Mouse (Mus musculus) spleen, postnatal 4 days (tissue): ENCODE results near the gene Pcsk7.

Experiments used
- DNase-seq, 2 experiments: peaks; one replicate each; pipeline ENCODE4 v3.0.0; 2022; ENCODE audit warnings: low spot score in 2 of 2

Gene Pcsk7

DNA sequence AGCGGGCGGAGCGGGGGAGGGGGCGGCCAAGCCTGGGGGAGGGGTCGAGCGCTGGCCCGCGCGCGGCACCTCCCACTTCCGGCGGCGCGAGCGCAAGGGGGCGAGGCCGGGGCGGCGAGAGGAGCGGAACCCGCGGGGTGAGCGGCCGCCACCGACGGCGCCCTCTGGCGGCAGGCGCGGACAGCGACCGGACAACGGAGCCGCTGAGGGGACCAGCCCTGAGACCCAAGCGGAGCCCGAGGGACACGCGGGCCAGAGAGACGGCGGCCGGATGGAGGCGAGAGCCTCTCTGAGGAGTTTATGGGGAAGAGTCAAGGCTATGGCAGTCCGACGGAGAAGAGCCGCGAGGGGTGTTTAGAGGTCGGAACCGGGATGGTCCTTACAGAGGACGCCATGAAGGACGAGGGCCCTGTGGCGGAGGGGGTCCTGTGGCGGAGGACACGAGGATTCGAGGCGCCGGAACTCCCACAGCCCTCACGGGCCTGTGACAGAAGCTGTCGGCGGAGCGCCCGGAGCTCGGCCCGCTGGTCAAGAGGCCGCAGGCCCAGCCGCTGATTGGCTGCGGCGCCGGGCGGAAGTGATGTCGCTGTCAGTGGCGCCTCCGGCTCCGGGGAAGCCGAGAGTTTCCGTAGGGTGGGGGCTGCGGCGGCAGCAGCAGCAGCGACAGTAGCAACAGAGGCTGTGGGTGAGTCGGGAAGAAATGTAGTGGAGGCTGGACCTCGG is at the start of gene Pcsk7, which contains the start of gene Rnf214:
Gene Pcsk7, plus strand, starts transcription at position 143 of the 723 bp plus-strand sequence.
Gene Rnf214, minus strand, starts transcription at position 557 of the 723 bp plus-strand sequence.
- peak; percentile 91 to 98 for DNase-seq

DNA sequence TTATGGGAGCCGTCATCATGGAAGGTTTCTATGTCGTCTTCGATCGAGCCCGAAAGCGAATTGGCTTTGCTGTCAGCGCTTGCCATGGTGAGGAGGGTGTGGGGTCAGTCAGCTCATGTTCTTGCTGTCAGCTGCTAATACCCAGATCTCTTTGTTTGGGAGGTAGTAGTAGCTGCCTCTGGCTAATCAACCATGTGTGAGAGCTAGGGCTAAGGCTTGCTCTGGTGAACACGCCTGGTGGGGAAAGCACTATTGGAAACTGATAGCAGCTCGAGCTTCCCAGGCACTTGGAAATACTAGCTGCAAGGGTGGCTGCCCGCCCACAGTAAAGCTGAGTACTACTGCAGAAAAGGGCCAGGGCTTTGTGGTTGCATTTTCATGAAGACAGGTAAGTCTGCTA is 46.9 kb upstream of the Pcsk7 start:
- no peak for DNase-seq

DNA sequence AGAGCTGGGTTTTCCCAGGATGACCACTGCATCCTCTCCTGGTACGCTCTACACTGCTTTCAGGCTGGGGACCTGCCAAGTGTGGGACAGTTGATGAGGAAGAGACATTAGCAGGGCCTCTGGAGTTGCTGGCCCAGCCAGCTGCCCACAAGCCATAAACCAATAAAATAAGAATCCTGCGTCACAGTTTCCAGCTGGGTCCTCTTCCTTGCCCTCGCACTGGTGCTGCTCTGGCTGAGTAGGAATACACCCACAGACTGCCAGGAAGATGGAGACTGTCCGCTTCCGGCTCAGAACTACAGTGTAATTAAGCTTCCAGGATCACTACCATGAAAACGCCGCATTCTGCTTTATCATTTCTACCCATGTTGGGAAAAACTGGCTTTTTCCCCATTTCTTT is 44.5 kb upstream of the Pcsk7 start:
- no peak for DNase-seq

DNA sequence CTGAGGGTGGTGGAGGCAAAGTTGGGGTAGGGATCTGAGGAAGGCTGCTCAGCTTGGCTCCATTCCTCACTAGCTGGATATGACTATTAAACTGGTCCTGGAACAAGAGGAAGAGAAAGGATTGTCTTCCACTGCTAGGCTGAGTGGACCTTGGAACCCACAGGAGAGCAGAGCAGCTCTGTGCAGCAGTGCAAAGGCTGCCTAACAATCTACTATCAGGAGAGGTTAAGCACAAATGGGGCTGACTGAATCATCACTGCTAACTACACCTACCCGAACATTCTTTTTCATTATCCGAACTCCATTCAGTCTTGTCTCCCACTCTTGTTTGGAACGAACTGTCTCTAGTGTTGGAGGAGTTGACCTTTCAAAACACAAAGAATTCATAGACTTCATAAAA is 37.1 kb upstream of the Pcsk7 start:
- DNase-seq, result no peak

DNA sequence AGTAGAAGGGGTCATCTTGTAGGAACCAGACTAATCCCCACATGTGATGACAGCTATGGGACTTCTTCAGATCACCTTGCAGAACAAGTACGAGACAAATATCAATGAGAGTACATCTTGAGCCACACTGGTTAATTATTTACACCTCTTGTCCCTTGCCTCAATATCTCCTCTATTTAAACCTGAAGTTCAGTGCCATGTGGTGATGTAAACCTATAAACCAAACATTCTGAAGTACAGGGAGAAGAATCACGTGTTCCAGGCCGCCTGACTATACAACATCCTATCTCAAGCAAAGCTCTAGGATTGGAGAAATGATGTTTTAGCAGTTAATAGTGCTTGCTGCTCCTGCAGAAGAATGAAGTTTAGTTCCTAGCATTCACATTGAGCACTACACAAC is 36.0 kb upstream of the Pcsk7 start:
- DNase-seq, result no peak

DNA sequence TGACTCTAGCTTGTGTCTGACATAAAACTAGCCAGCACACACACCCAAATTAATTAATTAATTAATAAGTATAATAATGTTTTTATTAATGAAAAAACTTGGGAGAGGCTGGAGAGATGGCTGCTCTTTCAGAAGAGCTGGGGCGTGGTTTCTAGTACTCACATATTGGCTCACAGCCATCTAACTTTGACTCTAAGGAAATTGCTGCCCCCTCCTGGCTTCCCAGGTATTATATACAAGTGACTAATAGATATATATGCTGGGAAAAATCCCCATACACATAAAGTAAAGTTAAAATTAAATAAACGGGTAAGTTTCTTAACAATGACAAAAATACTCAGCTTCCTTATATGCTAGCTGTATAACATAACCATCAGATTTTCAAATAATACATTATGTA is 28.4 kb upstream of the Pcsk7 start:
- peak in 1 of 2 experiments; percentile 32 for DNase-seq

DNA sequence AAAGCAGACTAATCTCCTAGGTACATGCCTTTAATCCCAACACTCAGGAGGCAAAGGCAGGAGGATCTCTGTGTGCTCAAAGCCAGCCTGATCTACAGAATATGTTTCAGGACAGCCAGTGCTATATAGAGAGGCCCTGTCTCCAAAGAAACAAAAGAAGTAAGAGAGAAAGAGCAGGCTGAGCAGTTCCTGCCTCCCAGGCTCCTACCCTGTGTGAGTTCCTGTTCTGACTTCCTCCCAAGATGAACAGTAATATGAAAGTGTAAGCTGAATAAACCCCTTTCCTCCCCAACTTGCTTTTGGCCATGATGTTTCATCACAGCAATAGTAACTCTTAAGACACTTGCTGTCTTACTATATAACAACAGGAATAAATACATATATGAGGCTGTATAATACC is 12.6 kb upstream of the Pcsk7 start:
- DNase-seq, result no peak

DNA sequence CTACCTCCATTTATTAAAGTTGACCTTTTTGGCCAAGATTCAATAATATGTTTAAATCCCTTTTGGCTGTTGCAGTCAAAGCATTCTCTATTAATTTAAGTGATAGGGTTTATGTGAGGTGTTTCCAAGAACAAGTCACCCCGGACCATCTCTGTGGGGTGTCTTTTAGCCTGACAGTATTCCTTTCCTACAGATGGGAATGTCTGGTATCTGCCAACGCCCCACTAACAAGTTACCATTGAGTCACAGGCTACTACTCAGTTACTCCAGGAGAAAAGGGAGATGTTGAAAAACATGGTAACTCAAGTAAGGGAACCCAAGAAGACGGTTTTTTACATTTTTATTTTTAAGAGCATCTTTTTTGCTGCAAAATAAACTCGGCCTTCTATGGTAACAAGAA is 1.1 kb upstream of the Pcsk7 start:
- DNase-seq, result no peak

DNA sequence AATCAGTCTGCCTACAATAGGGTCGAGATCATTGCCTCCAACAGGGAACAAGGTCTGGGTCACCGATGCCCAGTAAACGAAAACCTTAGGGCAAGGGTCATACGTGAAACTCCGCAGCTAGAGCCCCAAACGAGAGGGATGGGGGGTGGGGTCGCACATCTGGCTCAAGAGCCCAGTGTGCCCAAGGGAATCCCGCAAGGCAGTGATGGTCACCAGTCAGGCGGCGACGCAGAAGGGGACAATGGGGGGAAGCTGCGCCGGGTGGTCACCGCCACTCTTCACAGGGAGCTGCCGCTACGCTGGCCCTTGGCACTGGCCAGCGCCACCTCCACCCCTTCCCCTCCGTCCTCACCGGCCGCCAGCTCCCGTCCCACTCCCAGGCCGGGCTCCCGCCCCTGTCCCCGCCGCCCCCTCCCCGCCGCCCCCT is 473 bp upstream of the Pcsk7 start:
- DNase-seq, result peak; percentile 27 to 73

DNA sequence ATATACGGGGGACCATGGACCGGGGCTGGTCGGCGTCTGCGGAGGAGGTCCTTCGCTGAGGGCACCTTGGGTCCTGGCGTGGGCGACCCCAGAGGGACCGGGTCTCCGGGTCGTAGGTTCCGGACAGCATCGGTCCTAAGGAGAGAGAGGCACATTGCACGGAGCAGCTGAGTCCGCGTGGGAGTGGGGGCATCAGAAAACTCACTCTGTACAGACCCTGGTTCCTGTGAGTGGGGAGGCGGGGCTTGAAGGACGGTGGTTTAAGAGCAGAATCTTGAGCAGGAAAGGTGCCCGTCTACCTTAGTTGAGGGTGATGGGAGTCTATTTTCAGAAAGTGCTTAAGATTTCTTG is 756 bp downstream of the Pcsk7 start:
- no peak for DNase-seq

DNA sequence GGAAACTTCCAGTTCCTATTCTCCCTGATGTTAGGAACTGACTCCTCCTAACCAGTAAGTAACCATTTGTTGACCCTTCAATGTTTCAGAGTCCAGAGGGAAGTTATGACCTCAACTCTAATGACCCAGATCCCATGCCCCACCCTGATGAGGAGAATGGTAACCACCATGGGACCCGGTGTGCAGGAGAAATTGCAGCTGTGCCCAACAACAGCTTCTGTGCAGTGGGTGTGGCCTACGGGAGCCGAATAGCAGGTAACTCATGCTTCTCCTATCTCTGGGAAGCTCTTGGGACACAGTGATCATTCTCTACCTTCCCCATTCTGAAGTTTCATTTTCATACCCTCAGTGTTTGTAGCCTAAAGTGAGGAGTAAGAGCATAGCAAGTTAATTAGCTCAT is 4.7 kb downstream of the Pcsk7 start:
- no peak for DNase-seq

DNA sequence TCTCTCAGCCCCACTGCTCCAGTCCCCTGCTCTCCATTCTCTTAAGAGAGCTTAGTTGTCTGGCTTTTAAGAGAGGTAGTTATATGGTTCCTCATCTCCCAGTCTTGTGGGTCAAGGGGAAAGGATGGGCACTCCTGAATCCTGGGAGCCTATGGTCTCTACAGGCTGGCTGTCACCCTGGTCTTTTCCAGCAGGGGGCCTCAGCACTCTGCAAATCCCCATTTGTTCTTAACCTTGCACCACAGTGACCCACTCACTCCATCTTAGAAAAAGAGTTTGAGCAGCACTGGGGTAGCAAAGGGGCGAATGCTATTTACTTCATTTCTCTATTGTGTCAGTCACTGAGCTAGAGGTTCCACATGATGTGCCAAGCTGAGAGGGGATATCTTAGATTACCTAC is 5.4 kb downstream of the Pcsk7 start:
- DNase-seq, result peak; percentile 47 to 78

DNA sequence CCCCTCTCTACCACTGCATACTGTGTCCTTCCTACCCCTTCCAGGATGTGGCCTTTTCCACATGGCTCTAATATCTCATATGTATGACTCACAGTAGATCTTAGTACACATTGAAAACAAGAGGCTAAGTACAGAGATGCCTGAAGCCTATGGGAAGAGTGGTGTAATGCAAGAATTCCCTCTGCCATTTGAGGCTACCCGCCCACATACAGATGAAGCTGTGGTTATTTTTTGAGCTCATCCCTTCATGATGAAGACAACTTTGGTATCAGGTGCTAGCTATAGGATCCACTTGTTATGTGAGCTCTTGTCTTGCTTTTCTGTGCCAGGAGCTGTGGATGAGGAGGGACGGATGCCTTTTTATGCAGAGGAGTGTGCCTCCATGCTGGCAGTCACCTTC is 9.4 kb downstream of the Pcsk7 start:
- DNase-seq, result no peak

DNA sequence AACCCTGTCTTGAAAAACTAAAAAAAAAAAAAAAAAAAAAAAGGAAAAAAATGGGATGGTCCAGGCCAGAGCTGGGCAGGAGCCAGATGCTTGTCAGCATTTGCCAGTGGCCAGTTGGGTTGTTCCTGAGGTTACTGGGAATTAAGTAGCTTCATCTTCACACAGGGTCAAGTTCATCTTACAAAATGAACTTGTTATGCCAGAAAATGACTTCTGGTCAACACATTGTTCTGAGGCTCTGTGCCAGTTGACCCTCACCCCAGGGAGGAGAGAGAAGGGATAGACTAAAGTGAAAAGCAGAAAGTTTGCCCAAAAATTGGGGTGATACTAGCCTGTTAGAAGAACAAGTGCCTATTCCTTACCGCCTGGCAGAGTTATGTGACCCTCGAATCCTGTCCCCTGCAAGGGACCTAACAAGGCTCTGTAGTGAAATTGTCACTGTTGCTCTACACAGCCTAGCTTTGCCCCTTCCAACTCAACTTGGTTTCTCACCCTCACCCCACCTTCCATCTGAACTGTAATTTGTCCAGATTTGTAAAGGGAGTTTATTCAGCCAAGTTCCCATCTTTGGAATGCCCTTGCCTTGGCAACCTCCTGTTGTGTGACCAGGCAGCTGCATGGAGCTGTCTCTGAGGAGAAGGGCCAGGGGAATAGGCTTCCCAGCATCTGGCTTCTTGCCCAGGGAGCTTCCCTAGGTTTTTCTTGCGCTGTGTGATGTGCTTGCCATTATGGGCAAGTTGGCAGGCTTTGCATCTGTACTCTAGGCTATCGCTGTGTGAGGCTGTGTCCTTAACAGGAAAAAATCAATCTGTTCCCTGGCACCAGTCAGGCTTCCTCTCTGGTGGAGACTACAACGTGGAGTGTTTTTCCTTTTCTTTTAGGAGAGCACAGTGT is 11.0 kb downstream of the Pcsk7 start:
- no peak for DNase-seq

DNA sequence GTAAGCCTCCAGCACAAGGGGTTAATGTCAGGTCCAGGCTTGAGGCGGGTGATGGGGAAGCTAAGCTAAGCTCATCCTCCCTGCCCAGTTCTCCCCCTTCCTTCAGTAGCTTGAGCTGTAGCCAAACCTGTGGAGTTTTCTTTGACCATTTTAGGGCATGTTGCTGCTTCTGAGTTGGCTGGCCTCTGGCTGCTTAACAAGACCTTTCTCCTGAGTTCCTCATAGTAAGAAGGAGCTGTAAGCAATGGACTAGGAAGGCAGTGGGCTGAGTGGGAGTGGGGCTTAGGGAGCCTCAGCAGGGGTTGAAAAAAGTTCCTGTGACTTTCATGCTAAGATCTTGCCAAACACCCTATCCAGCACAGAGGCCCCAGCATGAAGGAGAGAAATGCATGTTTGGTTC is 13.6 kb downstream of the Pcsk7 start:
- DNase-seq, result no peak

DNA sequence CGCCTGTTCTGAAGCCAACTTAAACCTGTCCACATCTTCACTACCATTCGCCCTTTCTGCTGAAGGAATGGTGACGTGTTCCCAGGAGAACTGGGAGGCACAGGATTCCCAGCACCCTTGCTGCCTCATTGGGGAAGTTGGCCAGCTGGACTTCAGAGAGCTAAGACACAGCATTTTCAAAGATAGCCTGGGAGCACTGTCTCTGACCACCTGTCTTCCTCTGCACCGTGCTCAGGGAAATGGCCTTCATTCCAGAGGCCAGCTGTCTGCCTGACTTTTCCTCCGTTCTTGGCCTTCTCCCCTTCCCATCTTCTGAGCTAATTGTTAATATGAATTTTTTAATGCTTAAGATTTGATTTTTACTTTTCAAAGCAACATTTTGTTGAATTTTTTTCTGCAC is 23.0 kb downstream of the Pcsk7 start:
- DNase-seq, result no peak

DNA sequence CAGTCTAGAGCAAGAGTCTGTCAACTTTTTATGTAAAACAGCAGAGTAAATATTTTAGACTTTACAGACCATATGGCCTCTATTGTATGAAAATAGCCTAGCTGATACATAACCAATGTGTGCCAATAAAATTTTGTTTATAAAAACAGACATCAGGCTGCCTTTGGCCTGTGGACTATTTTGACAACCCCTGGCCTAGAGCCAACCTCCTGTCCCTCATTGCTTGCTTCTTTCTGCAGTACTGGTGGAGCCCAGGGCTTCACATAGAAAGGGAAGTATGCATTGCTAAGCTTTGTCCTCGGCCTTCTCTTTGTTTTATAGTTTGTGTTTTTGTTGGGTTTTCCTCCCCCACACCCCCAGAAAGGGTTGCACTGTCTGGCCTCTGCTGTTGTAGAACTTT is 25.7 kb downstream of the Pcsk7 start:
- DNase-seq, result no peak

DNA sequence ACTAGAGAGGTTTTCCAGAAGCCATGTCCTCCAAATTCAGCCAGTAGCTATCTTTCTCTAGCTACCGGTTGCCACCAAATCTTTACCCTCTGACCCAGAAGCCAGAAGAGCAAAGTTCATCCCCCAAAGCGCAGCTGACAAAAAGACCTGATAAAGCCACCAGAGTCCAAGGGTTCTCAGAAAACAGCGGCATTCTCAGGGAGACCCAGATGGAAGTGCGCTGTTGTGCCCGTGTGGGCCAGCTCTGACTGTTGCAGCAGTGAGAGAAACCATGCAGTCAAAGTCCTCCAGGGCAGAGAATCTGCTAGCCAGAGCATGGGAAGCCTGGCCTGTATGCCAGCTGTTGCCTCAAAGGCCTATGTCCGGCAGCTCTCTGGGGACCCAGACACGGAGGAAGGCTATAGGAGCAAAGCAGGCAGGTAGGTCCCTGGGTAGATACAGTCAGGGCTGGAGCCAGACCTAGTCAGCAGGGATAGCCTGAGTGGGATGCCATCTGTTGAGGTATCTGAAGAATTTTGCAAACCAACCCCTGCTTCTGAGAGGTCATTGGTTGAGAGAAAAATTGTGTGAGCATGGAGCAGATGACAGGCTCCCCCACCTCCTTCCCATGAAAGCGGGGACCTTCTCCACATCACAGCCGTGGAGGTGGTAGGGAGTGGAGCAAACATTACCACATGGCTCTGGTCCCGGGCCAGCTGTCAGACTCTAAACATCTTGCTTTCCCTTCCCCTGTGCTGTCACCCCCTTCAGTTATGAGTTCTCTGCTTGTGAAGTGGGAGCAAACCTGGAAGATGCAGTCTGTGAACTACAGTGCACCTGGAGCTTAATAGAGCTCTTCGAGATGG is 26.5 kb downstream of the Pcsk7 start:
- no peak for DNase-seq

DNA sequence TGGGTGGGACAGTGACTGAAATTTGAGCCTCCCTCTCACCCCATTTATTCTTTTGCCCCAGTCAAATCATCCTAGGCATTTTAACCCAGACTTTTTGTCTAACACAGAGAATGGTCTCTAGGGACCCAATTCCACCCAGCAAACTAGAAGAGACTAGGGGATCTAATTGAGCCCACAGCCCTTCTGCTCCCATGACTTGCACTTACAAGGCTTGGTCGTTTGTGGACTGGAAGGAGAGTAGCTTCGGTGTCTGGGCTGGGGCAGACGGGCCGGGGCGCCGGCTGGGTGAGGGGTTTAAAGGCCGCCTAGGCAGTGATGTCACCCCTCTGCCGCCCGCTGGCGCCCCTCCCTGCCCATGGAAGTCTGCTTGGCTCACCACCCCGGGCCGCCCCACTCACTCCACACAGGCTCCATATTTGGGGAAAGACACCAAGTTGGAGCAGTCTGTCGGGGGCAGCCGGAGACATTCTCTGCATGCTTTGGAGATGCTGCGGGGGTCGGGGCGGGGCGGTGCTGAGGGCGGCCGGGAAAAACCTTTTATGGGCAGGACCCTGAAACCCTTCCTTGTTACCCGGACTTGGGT is 29.4 kb downstream of the Pcsk7 start, which contains the start of gene Tagln:
Gene Tagln, minus strand, starts transcription at position 431 of the 583 bp plus-strand sequence.
- DNase-seq, result no peak

DNA sequence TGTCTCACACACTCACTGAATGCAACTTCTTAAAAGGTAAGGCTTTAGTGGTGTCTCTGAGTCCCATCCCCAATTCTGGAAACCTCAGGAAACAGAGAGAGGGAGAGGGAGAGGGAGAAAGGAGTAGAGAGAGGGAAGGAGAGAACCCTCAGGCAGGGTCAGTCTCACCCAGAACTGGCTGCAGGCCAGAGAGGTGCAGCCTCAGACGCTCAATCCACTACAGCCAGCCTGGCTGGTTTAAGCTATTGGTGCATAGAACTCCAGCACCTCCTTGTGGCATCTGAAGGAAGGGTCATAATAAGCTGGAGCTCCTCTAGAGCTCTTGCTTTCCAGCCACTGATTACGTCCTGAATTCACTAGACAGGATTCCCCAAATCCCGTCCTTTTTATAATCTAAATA is 30.6 kb downstream of the Pcsk7 start:
- DNase-seq, result peak in 1 of 2 experiments; percentile 50

DNA sequence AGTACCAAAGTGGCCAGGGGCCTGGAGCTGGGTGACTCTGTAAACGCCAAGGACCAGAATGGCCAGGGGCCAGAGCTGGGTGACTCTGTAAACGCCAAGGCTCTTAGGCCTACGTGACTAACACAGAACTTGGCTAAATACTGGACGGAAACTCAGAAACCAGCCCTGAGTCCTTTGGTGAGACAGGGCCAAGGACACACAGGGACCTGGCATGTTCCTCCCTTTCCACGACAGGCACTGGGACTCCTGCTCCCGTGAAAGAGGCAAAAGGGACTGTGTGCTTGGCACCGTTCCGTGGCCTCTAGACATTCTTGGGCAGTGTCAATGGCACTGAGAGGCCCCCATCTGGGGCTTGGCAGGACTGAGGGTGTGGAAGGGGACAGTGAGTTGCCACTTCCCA is 31.8 kb downstream of the Pcsk7 start:
- DNase-seq, result no peak
